Mouse (Mus musculus) erythroblast, embryonic 14.5 days (primary cell): ENCODE results near the gene Zfand3. TPM values are rescaled to one million over a fixed set of nuclear protein-coding genes. Genes with fewer than 3 reads are reported as not detected.

Experiments used
- H3K27me3 ChIP-seq: 2 replicates; pipeline ENCODE4 v1.6.1; 2012; ENCODE audit warnings: inconsistent platforms; ENCODE audit not compliant: control insufficient read depth
- H3K36me3 ChIP-seq: 2 replicates; pipeline ENCODE4 v1.6.1; 2012; ENCODE audit warnings: mild to moderate bottlenecking, inconsistent platforms; ENCODE audit not compliant: control insufficient read depth
- H3K4me1 ChIP-seq: 2 replicates; pipeline ENCODE4 v1.6.1; 2012; ENCODE audit warnings: inconsistent platforms; ENCODE audit not compliant: control insufficient read depth
- H3K4me3 ChIP-seq: replicated peaks from 2 replicates; pipeline ENCODE3; 2012; ENCODE audit warnings: moderate library complexity, mild to moderate bottlenecking, inconsistent platforms
- H3K9me3 ChIP-seq: 2 replicates; pipeline ENCODE4 v1.6.1; 2012; ENCODE audit warnings: low read length, inconsistent platforms, mixed read lengths; ENCODE audit not compliant: control insufficient read depth
- GATA1 ChIP-seq: IDR thresholded peaks from 2 replicates; pipeline ENCODE4 v1.6.1; 2012; ENCODE audit warnings: low read length, inconsistent platforms, mixed read lengths
- TAL1 ChIP-seq: IDR thresholded peaks from 3 replicates; pipeline ENCODE4 v1.6.1; 2012; ENCODE audit warnings: low read length, inconsistent platforms, mixed read lengths
- polyA plus RNA-seq: library from polyadenylated mRNA; stranded (reverse); fragments of >175 nt; gene quantifications from 2 replicates; pipeline ENCODE4 v1.2.3, GENCODE M21; 2012

The Zfand3 gene
- 8.1 and 9.6 TPM in 2 replicates for polyA plus RNA-seq

- no peaks in the 10 kb centered on the region for H3K9me3 ChIP-seq
- peaks cover 7% of the 10 kb centered on the region for H3K36me3 ChIP-seq
- H3K4me3 ChIP-seq: peak within 1 kb of the TSS; percentile 92
- peaks cover 43% of the 10 kb centered on the region for H3K4me1 ChIP-seq
- TF ChIP-seq GATA1 (no peak), TAL1 (no peak)
- H3K27me3 ChIP-seq: no peaks in the 10 kb centered on the region
Observed at GRCm38 (mm10) chr17:30004203-30005102, at the start of gene Zfand3. Gene Zfand3, plus strand, starts transcription at chr17:30004733.

- H3K36me3 ChIP-seq: no peaks in the 10 kb centered on the region
- no peaks in the 10 kb centered on the region for H3K4me1 ChIP-seq
- H3K4me3 ChIP-seq: no peak overlapping the region
- H3K27me3 ChIP-seq: no peaks in the 10 kb centered on the region
- H3K9me3 ChIP-seq: no peaks in the 10 kb centered on the region
- no peak for TF ChIP-seq TAL1
- TF ChIP-seq GATA1: no peak
Observed at GRCm38 (mm10) chr17:29955880-29956279, 48.7 kb upstream of the Zfand3 start.

GRCm38 (mm10) chr17:29963730-29964259 lies 40.7 kb upstream of the Zfand3 start:
- TF ChIP-seq GATA1 (no peak), TAL1 (no peak)
- no peak overlapping the region for H3K4me3 ChIP-seq
- H3K4me1 ChIP-seq: peaks cover 4% of the 10 kb centered on the region
- no peaks in the 10 kb centered on the region for H3K36me3 ChIP-seq
- peaks cover 30% of the 10 kb centered on the region for H3K27me3 ChIP-seq
- no peaks in the 10 kb centered on the region for H3K9me3 ChIP-seq

- Histone ChIP-seq H3K4me3 (no peak overlapping the region), H3K36me3 (no peaks in the 10 kb centered on the region), H3K4me1 (peaks cover 4% of the 10 kb centered on the region), H3K9me3 (no peaks in the 10 kb centered on the region), H3K27me3 (peaks cover 30% of the 10 kb centered on the region)
- no peak for TF ChIP-seq TAL1
- TF ChIP-seq GATA1: no peak
Observed at GRCm38 (mm10) chr17:29965506-29965905, 39.0 kb upstream of the Zfand3 start.

- Histone ChIP-seq H3K9me3 (no peaks in the 10 kb centered on the region), H3K4me1 (no peaks in the 10 kb centered on the region), H3K4me3 (no peak within 1 kb of the TSS), H3K27me3 (peaks cover 13% of the 10 kb centered on the region), H3K36me3 (no peaks in the 10 kb centered on the region)
- TF ChIP-seq TAL1 (no peak), GATA1 (no peak)
Observed at GRCm38 (mm10) chr17:29970037-29970555, 34.4 kb upstream of the Zfand3 start, which contains the start of gene Mdga1. Gene Mdga1, minus strand, starts transcription at chr17:29970087.

GRCm38 (mm10) chr17:29971761-29972432 lies 32.6 kb upstream of the Zfand3 start:
- H3K9me3 ChIP-seq: no peaks in the 10 kb centered on the region
- H3K36me3 ChIP-seq: no peaks in the 10 kb centered on the region
- H3K4me3 ChIP-seq: no peak overlapping the region
- no peaks in the 10 kb centered on the region for H3K4me1 ChIP-seq
- peaks cover 4% of the 10 kb centered on the region for H3K27me3 ChIP-seq
- no peak for TF ChIP-seq GATA1
- no peak for TF ChIP-seq TAL1

GRCm38 (mm10) chr17:29973226-29973625 lies 31.3 kb upstream of the Zfand3 start:
- no peaks in the 10 kb centered on the region for H3K4me1 ChIP-seq
- H3K36me3 ChIP-seq: no peaks in the 10 kb centered on the region
- TF ChIP-seq GATA1: no peak
- TF ChIP-seq TAL1: no peak
- H3K27me3 ChIP-seq: peaks cover 4% of the 10 kb centered on the region
- no peak overlapping the region for H3K4me3 ChIP-seq
- no peaks in the 10 kb centered on the region for H3K9me3 ChIP-seq

- no peak for TF ChIP-seq GATA1
- TF ChIP-seq TAL1: no peak
Observed at GRCm38 (mm10) chr17:29975731-29976130, 28.8 kb upstream of the Zfand3 start.

GRCm38 (mm10) chr17:29979020-29979419 lies 25.5 kb upstream of the Zfand3 start:
- Histone ChIP-seq H3K4me3 (no peak overlapping the region), H3K27me3 (no peaks in the 10 kb centered on the region), H3K9me3 (no peaks in the 10 kb centered on the region), H3K4me1 (no peaks in the 10 kb centered on the region; the same call in 1 of the 2 replicates), H3K36me3 (no peaks in the 10 kb centered on the region)
- TF ChIP-seq TAL1 (no peak), GATA1 (no peak)

More at GRCm38 (mm10) chr17:29975731-29976130, 28.8 kb upstream of the Zfand3 start:
- peaks cover 4% of the 10 kb centered on the region for H3K27me3 ChIP-seq
- H3K9me3 ChIP-seq: no peaks in the 10 kb centered on the region
- no peak overlapping the region for H3K4me3 ChIP-seq
- H3K36me3 ChIP-seq: no peaks in the 10 kb centered on the region
- H3K4me1 ChIP-seq: no peaks in the 10 kb centered on the region; the same call in 1 of the 2 replicates
